Mouse (Mus musculus) bone marrow macrophage, adult 2 months (primary cell): ENCODE measurements around the gene Agtr1b.

Experiments used
- CTCF ChIP-seq: IDR thresholded peaks from 2 replicates; pipeline ENCODE4 v1.5.1; 2012; ENCODE audit warnings: low read depth, mild to moderate bottlenecking, low read length, moderate library complexity
- POLR2A ChIP-seq: IDR thresholded peaks from 2 replicates; pipeline ENCODE4 v1.6.1; 2012; ENCODE audit warnings: mild to moderate bottlenecking, low read depth, low read length, borderline replicate concordance

- TF ChIP-seq CTCF: no peak
- no peak for TF ChIP-seq POLR2A
Measured at GRCm38 (mm10) chr3:20295546-20295945, 71.4 kb downstream of the Agtr1b start.
